Mouse (Mus musculus) myocyte (in vitro differentiated cells): ENCODE measurements around the gene Slc17a9.

Experiments
- CEBPB ChIP-seq: IDR thresholded peaks from 2 replicates; pipeline ENCODE4 v1.6.1; 2011; ENCODE audit warnings: mild to moderate bottlenecking, moderate library complexity; ENCODE audit not compliant: poor library complexity, insufficient read depth, severe bottlenecking
- E2F4 ChIP-seq: IDR thresholded peaks from one replicate; pipeline ENCODE4 v1.6.1; 2011; ENCODE audit warnings: mild to moderate bottlenecking, control low read depth, moderate library complexity; ENCODE audit not compliant: insufficient read depth
- MAX ChIP-seq: IDR thresholded peaks from one replicate; pipeline ENCODE4 v1.6.1; 2011; ENCODE audit warnings: low read depth, mild to moderate bottlenecking, control low read depth
- MYOD1 ChIP-seq, 3 experiments: IDR thresholded peaks; one replicate each; pipeline ENCODE4 v1.6.1; 2011; ENCODE audit warnings: control low read depth in 2 of 3, low read depth in 2 of 3, mild to moderate bottlenecking in 2 of 3, moderate library complexity in 1 of 3; ENCODE audit not compliant: insufficient read length in 2 of 3, control insufficient read depth in 1 of 3
- MYOG ChIP-seq, 3 experiments: IDR thresholded peaks; one replicate each; pipeline ENCODE4 v1.6.1; 2011; ENCODE audit warnings: control low read depth in 2 of 3, low read depth in 2 of 3, mild to moderate bottlenecking in 2 of 3; ENCODE audit not compliant: insufficient read length in 2 of 3, control insufficient read depth in 1 of 3, insufficient read depth in 1 of 3
- POLR2A ChIP-seq: IDR thresholded peaks from one replicate; pipeline ENCODE4 v1.6.1; 2011; ENCODE audit warnings: low read depth, mild to moderate bottlenecking, control low read depth, moderate library complexity; ENCODE audit not compliant: insufficient read length
- POLR2AphosphoS2 ChIP-seq: IDR thresholded peaks from one replicate; pipeline ENCODE4 v1.6.1; 2011; ENCODE audit warnings: low read depth, control low read depth; ENCODE audit not compliant: insufficient read length
- REST ChIP-seq: IDR thresholded peaks from one replicate; pipeline ENCODE4 v1.6.1; 2011; ENCODE audit warnings: mild to moderate bottlenecking, control low read depth, moderate library complexity; ENCODE audit not compliant: insufficient read depth, insufficient read length
- TCF12 ChIP-seq: IDR thresholded peaks from one replicate; pipeline ENCODE4 v1.6.1; 2011; ENCODE audit warnings: mild to moderate bottlenecking, control low read depth; ENCODE audit not compliant: poor library complexity, insufficient read depth, severe bottlenecking
- USF1 ChIP-seq: IDR thresholded peaks from one replicate; pipeline ENCODE4 v1.6.1; 2011; ENCODE audit warnings: low read depth, mild to moderate bottlenecking, control low read depth, moderate library complexity

- no peak for TF ChIP-seq POLR2A
- no peak for TF ChIP-seq E2F4
- TF ChIP-seq MAX = no peak
- TF ChIP-seq REST = no peak
- TF ChIP-seq USF1 = no peak
- no peak for TF ChIP-seq MYOG (IDR thresholded peaks at IDR 0.05; ENCODE audit: control insufficient read depth in 1 of 3, insufficient read depth in 1 of 3, insufficient read length in 2 of 3, low read depth in 2 of 3)
- no peak for TF ChIP-seq TCF12
- no peak for TF ChIP-seq MYOD1 (IDR thresholded peaks at IDR 0.05; ENCODE audit: control insufficient read depth in 1 of 3, insufficient read length in 2 of 3, low read depth in 2 of 3)
- no peak for TF ChIP-seq POLR2AphosphoS2
- no peak for TF ChIP-seq CEBPB
Observed at GRCm38 (mm10) chr2:180745248-180745927, 20.3 kb downstream of the Slc17a9 start.
